Mouse (Mus musculus) brain, embryonic 14.5 days (tissue): ENCODE measurements around the gene Tspan13.

Experiments used
- CTCF ChIP-seq: fragments of 200-500 bp; IDR thresholded peaks from 2 replicates; pipeline ENCODE4 v1.5.1; 2012; ENCODE audit warnings: inconsistent platforms, mild to moderate bottlenecking, moderate library complexity, borderline replicate concordance; ENCODE audit not compliant: insufficient read depth, insufficient read length; ENCODE audit errors: extremely low read depth
- POLR2A ChIP-seq: fragments of 200-500 bp; IDR thresholded peaks from 2 replicates; pipeline ENCODE4 v1.6.1; 2012; ENCODE audit warnings: mild to moderate bottlenecking, inconsistent platforms, borderline replicate concordance; ENCODE audit not compliant: poor library complexity, insufficient read depth, insufficient read length, severe bottlenecking; ENCODE audit errors: extremely low read depth

- TF ChIP-seq CTCF (no peak), POLR2A (no peak)
These were observed 2.7 kb downstream of the Tspan13 start for GRCm38 (mm10) chr12:36039541-36040084.
